Mouse (Mus musculus) neural tube, embryonic 15.5 days (tissue): Measurements from ENCODE around the gene Pdxdc1. TPM values are rescaled to one million over a fixed set of nuclear protein-coding genes. Genes with fewer than 3 reads are reported as not detected.
"Not testable (repeated sequence)": the region's sequence is repeated elsewhere in the genome, so short reads cannot be mapped to it uniquely, and the experiment has no call there.

Experiments used
- ATAC-seq: fragments of 200-750 bp; cut with Nextera tagmentation; 2 replicates; pipeline ENCODE4 v1.8.0; 2017; ENCODE audit warnings: mild to moderate bottlenecking, moderate TSS enrichment, moderate library complexity; ENCODE audit not compliant: low FRiP score
- H3K27ac ChIP-seq: fragments of 300-500 bp; sonication (generic); replicated peaks from 2 replicates; pipeline ENCODE4 v1.5.1; 2015; ENCODE audit warnings: mild to moderate bottlenecking, inconsistent platforms
- H3K27me3 ChIP-seq: fragments of 300-500 bp; sonication (generic); replicated peaks from 2 replicates; pipeline ENCODE4 v1.6.1; 2015; ENCODE audit warnings: inconsistent platforms
- H3K36me3 ChIP-seq: fragments of 300-500 bp; sonication (generic); 2 replicates; pipeline ENCODE4 v1.6.1; 2015; ENCODE audit warnings: inconsistent platforms
- H3K4me1 ChIP-seq: fragments of 300-500 bp; sonication (generic); 2 replicates; pipeline ENCODE4 v1.6.1; 2015; ENCODE audit warnings: inconsistent platforms
- H3K4me2 ChIP-seq: fragments of 300-500 bp; sonication (generic); 2 replicates; pipeline ENCODE4 v1.6.1; 2015; ENCODE audit warnings: inconsistent platforms, mild to moderate bottlenecking, moderate library complexity
- H3K4me3 ChIP-seq: fragments of 300-500 bp; sonication (generic); replicated peaks from 2 replicates; pipeline ENCODE4 v1.5.1; 2015; ENCODE audit warnings: mild to moderate bottlenecking, inconsistent platforms
- H3K9ac ChIP-seq: fragments of 300-500 bp; sonication (generic); replicated peaks from 2 replicates; pipeline ENCODE4 v1.6.1; 2015; ENCODE audit warnings: mild to moderate bottlenecking, inconsistent platforms
- H3K9me3 ChIP-seq: fragments of 300-500 bp; sonication (generic); replicated peaks from 2 replicates; pipeline ENCODE4 v1.6.1; 2016; ENCODE audit warnings: inconsistent platforms
- WGBS: fragments of 180-500 bp; shearing (Covaris S2); methylation state at CpG from one replicate; pipeline ENCODE4 v1.1.7; 2015; ENCODE audit warnings: mixed read lengths; 5-methylcytosine and 5-hydroxymethylcytosine counted together
- polyA plus RNA-seq: library from polyadenylated mRNA; unstranded; fragments of >200 nt; fragmentation: Nextera tagmentation; extraction: Ambion mirVana; gene quantifications from 2 replicates; pipeline ENCODE4 v1.2.1, GENCODE M21; 2015

Gene Pdxdc1
- 70.4 and 71.1 TPM in 2 replicates for polyA plus RNA-seq

GRCm38 (mm10) chr16:13902888-13903483, at the start of gene Pdxdc1, which contains the start of gene Mpv17l:
Gene Pdxdc1 (minus strand): TSS chr16:13903131.
Gene Mpv17l (plus strand): TSS chr16:13903161.
- peak within 1 kb of the TSS; percentile 93 for H3K27ac ChIP-seq
- H3K27me3 ChIP-seq = no peaks in the 10 kb centered on the region
- H3K4me3 ChIP-seq = peak within 1 kb of the TSS; percentile 70
- H3K36me3 ChIP-seq = no peaks in the 10 kb centered on the region
- peak within 1 kb of the TSS; percentile 71 for H3K9ac ChIP-seq
- ATAC-seq = peak; percentile 98
- H3K4me1 ChIP-seq = peaks cover 18% of the 10 kb centered on the region
- peak within 1 kb of the TSS; percentile 72 for H3K4me2 ChIP-seq
- H3K9me3 ChIP-seq = no peaks in the 10 kb centered on the region
- under 1% methylated on average over 53 of the region's 57 CpGs for WGBS

GRCm38 (mm10) chr16:13951245-13951644, 48.3 kb upstream of the Pdxdc1 start:
- no peak for ATAC-seq
- no peaks in the 10 kb centered on the region for H3K27me3 ChIP-seq
- H3K4me1 ChIP-seq = no peaks in the 10 kb centered on the region
- no peak overlapping the region for H3K4me2 ChIP-seq
- 62% methylated on average over 3 of the region's 3 CpGs for WGBS
- no peak overlapping the region for H3K9ac ChIP-seq
- no peaks in the 10 kb centered on the region for H3K9me3 ChIP-seq
- H3K4me3 ChIP-seq = no peak overlapping the region
- H3K27ac ChIP-seq = no peak overlapping the region
- peaks cover 6% of the 10 kb centered on the region for H3K36me3 ChIP-seq

DNA sequence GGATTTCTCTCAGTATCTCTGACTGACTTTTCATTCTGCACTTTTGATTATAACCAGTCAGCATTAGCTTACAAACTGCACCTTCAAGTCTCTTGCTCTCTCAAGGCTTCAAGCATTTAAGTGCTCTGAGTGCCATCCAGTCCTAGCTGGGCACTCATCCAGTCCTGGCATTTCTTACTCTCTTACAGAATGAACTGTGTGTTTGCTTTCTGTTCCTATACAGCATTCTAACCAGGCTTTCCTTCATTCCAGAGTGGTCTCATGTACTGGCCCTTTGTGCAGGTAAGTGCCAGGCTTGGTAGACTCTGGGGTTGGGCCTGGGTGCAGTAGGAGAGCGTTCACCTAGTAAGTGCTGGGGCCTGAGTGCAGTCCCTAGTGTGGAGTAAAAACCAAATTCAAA, 43.4 kb upstream of the Pdxdc1 start:
- Histone ChIP-seq H3K36me3 (peaks cover 9% of the 10 kb centered on the region), H3K9ac (no peak overlapping the region), H3K9me3 (no peaks in the 10 kb centered on the region), H3K4me2 (no peak overlapping the region), H3K4me3 (no peak overlapping the region), H3K4me1 (peaks cover 8% of the 10 kb centered on the region; the same call in 1 of the 2 replicates), H3K27ac (no peak overlapping the region), H3K27me3 (no peaks in the 10 kb centered on the region)
- no peak for ATAC-seq
- WGBS = 96% methylated on average over 1 of the region's 1 CpGs

GRCm38 (mm10) chr16:13945153-13945552, 42.2 kb upstream of the Pdxdc1 start:
- Histone ChIP-seq H3K4me1 (peaks cover 16% of the 10 kb centered on the region), H3K36me3 (peaks cover 9% of the 10 kb centered on the region), H3K27ac (no peak overlapping the region), H3K9ac (no peak overlapping the region), H3K27me3 (no peaks in the 10 kb centered on the region), H3K4me3 (no peak overlapping the region), H3K9me3 (no peaks in the 10 kb centered on the region), H3K4me2 (no peak overlapping the region)
- WGBS = 89% methylated on average over 4 of the region's 4 CpGs
- ATAC-seq = no peak

GRCm38 (mm10) chr16:13944752-13945151, 41.8 kb upstream of the Pdxdc1 start:
- ATAC-seq = no peak
- Histone ChIP-seq H3K4me2 (no peak overlapping the region), H3K9ac (no peak overlapping the region), H3K9me3 (no peaks in the 10 kb centered on the region), H3K36me3 (peaks cover 9% of the 10 kb centered on the region), H3K27ac (no peak overlapping the region), H3K27me3 (no peaks in the 10 kb centered on the region), H3K4me3 (no peak overlapping the region), H3K4me1 (peaks cover 18% of the 10 kb centered on the region)
- 83% methylated on average over 5 of the region's 5 CpGs for WGBS

DNA sequence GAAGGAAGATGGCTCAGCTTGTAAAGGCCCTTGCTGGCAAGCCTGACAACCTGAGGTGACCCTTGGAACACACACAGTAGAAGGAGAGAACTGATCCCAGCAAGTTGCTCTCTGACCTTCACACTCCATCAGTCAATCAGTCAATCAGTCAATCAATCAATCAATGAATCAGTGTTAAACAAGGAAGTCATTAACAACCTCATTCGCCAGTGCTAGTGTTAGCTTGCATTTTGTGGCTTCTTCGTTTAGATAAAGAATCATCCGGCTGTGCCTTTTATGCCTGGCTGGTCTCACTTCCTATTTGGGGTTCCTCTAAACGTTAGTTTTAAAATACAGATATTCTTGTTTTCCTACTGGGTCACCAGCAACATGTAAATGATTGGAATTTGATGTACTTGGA, 41.2 kb upstream of the Pdxdc1 start:
- H3K27me3 ChIP-seq = no peaks in the 10 kb centered on the region
- no peak overlapping the region for H3K4me2 ChIP-seq
- H3K4me1 ChIP-seq = peaks cover 18% of the 10 kb centered on the region
- H3K36me3 ChIP-seq = peaks cover 9% of the 10 kb centered on the region
- no peak for ATAC-seq
- H3K9me3 ChIP-seq = no peaks in the 10 kb centered on the region
- no peak overlapping the region for H3K4me3 ChIP-seq
- no peak overlapping the region for H3K27ac ChIP-seq
- whole genome bisulfite sequencing = 62% methylated on average over 4 of the region's 4 CpGs
- H3K9ac ChIP-seq = no peak overlapping the region

GRCm38 (mm10) chr16:13940847-13941395, 38.0 kb upstream of the Pdxdc1 start:
- H3K27me3 ChIP-seq = no peaks in the 10 kb centered on the region
- H3K9me3 ChIP-seq = no peaks in the 10 kb centered on the region
- H3K27ac ChIP-seq = peak overlapping the region; percentile 80
- WGBS = 3% methylated on average over 34 of the region's 34 CpGs
- ATAC-seq = peak; percentile 90
- H3K4me3 ChIP-seq = peak overlapping the region; percentile 72
- H3K36me3 ChIP-seq = 0 out of 2 replicates have a peak, but pooled peaks cover 2% of the 10 kb centered on the region
- peaks cover 18% of the 10 kb centered on the region for H3K4me1 ChIP-seq
- peak overlapping the region; percentile 74 for H3K9ac ChIP-seq
- H3K4me2 ChIP-seq = peak overlapping the region; percentile 92

DNA sequence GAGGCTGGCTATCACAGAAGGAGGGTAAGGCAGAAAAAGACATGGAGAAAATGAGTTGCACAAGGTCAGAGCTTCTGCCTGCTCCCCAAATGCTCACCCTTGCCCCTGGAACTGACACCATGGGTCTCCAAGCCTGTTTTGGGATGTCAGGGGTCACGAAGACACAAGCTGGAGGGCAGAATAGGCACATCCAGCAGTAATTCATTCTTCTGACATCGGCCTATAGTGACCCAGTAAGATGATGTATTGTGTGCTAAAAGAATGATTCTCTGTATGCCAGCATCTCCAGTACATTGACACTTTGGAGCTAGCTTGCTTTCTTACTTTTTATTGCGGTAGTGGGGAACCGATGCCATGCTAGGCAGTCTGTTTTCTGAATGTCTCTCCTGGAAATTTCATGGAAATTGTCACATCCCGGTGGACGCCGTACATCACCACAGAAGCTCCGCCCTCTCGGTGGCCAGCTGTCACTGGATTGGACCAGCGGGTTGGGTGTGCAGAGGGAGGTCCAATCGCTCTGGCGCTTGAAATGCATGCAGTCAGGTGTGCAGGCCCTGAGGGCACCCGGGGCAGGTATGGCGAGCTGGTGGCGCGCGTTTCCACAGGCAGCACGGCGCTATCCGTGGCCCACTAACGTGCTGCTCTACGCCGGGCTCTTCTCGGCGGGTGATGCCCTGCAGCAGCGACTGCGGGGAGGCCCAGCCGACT, 37.4 kb upstream of the Pdxdc1 start:
- 4% methylated on average over 28 of the region's 28 CpGs for WGBS
- no peaks in the 10 kb centered on the region for H3K9me3 ChIP-seq
- no peaks in the 10 kb centered on the region for H3K36me3 ChIP-seq
- no peaks in the 10 kb centered on the region for H3K27me3 ChIP-seq
- H3K9ac ChIP-seq = peak overlapping the region; percentile 74
- peaks cover 18% of the 10 kb centered on the region for H3K4me1 ChIP-seq
- peak overlapping the region; percentile 80 for H3K27ac ChIP-seq
- peak overlapping the region; percentile 72 for H3K4me3 ChIP-seq
- peak overlapping the region; percentile 92 for H3K4me2 ChIP-seq
- ATAC-seq = peak; percentile 99

DNA sequence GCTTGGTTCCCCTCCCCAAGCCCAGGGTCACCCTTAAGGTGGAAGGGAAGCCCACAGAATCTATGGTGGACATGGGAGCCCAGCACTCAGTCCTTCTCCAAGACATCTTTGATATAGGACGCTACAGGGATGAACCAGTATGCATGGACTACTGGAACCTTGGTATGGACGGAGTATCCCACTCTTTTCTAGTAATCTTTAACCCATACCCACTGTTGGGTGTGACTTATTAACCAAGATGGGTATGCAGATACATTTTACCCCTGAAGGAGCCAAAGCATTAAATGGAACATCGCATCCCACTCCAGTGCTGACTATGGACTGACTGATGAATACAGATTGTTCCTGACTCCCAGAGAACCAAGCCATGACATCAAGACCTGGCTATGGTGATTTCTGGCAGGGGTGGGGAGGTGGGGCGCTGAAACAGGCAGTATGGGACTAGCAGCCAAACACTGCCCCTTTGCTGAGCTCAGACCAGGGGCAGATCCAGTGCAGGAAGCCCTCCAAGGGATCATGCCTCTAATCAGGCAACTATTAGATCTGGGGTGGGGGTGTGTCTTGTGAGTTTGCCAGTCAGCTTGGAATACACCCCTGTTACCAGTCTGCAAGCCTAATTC, 24.6 kb upstream of the Pdxdc1 start:
- H3K27me3 ChIP-seq = no peaks in the 10 kb centered on the region
- H3K4me1 ChIP-seq = no peaks in the 10 kb centered on the region
- no peaks in the 10 kb centered on the region for H3K9me3 ChIP-seq
- no peak overlapping the region for H3K4me3 ChIP-seq
- no peak overlapping the region for H3K9ac ChIP-seq
- no peak overlapping the region for H3K4me2 ChIP-seq
- WGBS = 82% methylated on average over 4 of the region's 4 CpGs
- no peak overlapping the region for H3K27ac ChIP-seq
- no peaks in the 10 kb centered on the region; the same call in 1 of the 2 replicates for H3K36me3 ChIP-seq
- no peak for ATAC-seq

DNA sequence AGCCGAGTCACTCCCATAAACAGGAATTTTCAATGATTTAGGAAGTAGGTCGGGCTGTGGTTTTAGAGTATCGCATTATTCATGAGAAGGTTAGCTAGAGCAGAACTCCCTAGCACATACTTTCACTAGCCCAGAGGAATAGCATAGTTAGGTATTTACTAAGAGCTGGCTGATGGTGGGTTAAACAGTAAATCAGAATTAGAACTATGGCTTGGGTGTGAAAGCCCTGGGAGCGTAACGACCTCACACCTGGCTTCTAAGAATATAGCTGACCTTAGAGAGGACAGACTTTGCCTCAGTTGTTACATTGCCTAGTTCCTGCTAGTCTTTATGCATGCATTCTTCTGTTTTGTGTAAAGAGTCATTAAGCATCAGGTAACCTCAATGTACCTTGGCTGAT, 20.0 kb upstream of the Pdxdc1 start:
- 96% methylated on average over 5 of the region's 5 CpGs for WGBS
- H3K4me1 ChIP-seq, H3K4me2 ChIP-seq, ATAC-seq, H3K27ac ChIP-seq, H3K36me3 ChIP-seq, H3K9me3 ChIP-seq, H3K4me3 ChIP-seq, H3K27me3 ChIP-seq, H3K9ac ChIP-seq: not testable (repeated sequence)

DNA sequence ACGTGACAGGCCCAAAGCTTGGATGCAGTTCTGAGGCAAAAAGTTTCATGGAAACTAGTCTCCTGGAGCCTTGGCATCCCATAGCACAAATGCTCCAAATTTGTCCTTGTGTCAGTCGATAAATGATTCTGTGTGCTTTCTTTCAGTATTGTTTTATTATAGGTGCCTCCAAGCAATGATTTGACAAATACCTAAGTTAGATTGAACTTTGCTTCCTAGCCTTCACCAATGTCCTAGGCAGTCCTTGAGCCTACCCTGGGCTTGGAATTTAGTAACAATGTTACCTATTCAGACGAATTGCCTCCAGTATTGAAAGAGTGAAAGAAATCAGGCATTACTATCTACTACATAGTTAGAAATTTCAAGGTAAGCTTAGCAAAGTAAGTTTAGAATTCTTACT, 19.6 kb upstream of the Pdxdc1 start:
- H3K27ac ChIP-seq, H3K4me2 ChIP-seq, ATAC-seq, H3K4me1 ChIP-seq, H3K27me3 ChIP-seq, H3K36me3 ChIP-seq, H3K9ac ChIP-seq, H3K4me3 ChIP-seq, H3K9me3 ChIP-seq: not testable (repeated sequence)
- WGBS = 93% methylated on average over 3 of the region's 3 CpGs
